Mouse (Mus musculus) C2C12 (cell line): ENCODE data around the gene Spag6. TPM values are rescaled to one million over a fixed set of nuclear protein-coding genes. Genes with fewer than 3 reads are reported as not detected.

Experiments used
- H3K27me3 ChIP-seq: one replicate; pipeline ENCODE4 v1.6.1; 2011; ENCODE audit not compliant: control insufficient read depth, insufficient read depth, insufficient read length
- H3K36me3 ChIP-seq: one replicate; pipeline ENCODE4 v1.6.1; 2011; ENCODE audit not compliant: control insufficient read depth, insufficient read depth
- H3K4me3 ChIP-seq: one replicate; pipeline ENCODE4 v1.5.1; 2011; ENCODE audit warnings: mild to moderate bottlenecking, control low read depth; ENCODE audit not compliant: poor library complexity, insufficient read depth, severe bottlenecking
- H3K79me2 ChIP-seq: one replicate; pipeline ENCODE4 v1.6.1; 2011; ENCODE audit not compliant: control insufficient read depth, insufficient read depth
- H3K79me3 ChIP-seq: one replicate; pipeline ENCODE4 v1.6.1; 2011; ENCODE audit warnings: low read depth, control low read depth
- H3ac ChIP-seq: one replicate; pipeline ENCODE3; 2011; ENCODE audit warnings: low read depth; ENCODE audit not compliant: control insufficient read depth, insufficient read length
- CEBPB ChIP-seq: IDR thresholded peaks from one replicate; pipeline ENCODE4 v1.6.1; 2011; ENCODE audit warnings: low read depth, mild to moderate bottlenecking, control low read depth, moderate library complexity
- CTCF ChIP-seq: IDR thresholded peaks from one replicate; pipeline ENCODE4 v1.5.1; 2011; ENCODE audit not compliant: control insufficient read depth, insufficient read depth, insufficient read length
- FOSL1 ChIP-seq: IDR thresholded peaks from one replicate; pipeline ENCODE4 v1.8.0; 2011; ENCODE audit warnings: mild to moderate bottlenecking, low read length; ENCODE audit not compliant: poor library complexity, insufficient read depth, severe bottlenecking
- MAX ChIP-seq: IDR thresholded peaks from one replicate; pipeline ENCODE4 v1.6.1; 2011; ENCODE audit warnings: mild to moderate bottlenecking, control low read depth
- MYOD1 ChIP-seq: IDR thresholded peaks from one replicate; pipeline ENCODE4 v1.6.1; 2011; ENCODE audit warnings: low read depth; ENCODE audit not compliant: control insufficient read depth, insufficient read length
- MYOG ChIP-seq: IDR thresholded peaks from one replicate; pipeline ENCODE4 v1.6.1; 2011; ENCODE audit not compliant: control insufficient read depth, insufficient read length; ENCODE audit errors: extremely low read depth
- USF1 ChIP-seq: IDR thresholded peaks from one replicate; pipeline ENCODE4 v1.6.1; 2011; ENCODE audit warnings: low read depth, mild to moderate bottlenecking, control low read depth, moderate library complexity
- polyA plus RNA-seq: library from polyadenylated mRNA; unstranded; fragments of >200 nt; fragmentation: generic; extraction: Trizol; gene quantifications from one replicate; pipeline ENCODE4 v1.2.1, GENCODE M21; 2012; ENCODE audit warnings: missing spikeins

Gene Spag6
- polyA plus RNA-seq, 1 experiment = 0.14 TPM

- Histone ChIP-seq H3K4me3 (peak overlapping the region; percentile 23), H3ac (no peak overlapping the region), H3K36me3 (peaks cover 21% of the 10 kb centered on the region), H3K27me3 (no peaks in the 10 kb centered on the region), H3K79me2 (no peaks in the 10 kb centered on the region), H3K79me3 (no peaks in the 10 kb centered on the region)
- TF ChIP-seq MYOD1 (no peak), CTCF (no peak), MAX (no peak), MYOG (no peak), USF1 (no peak), FOSL1 (no peak), CEBPB (no peak)
Observed at GRCm38 (mm10) chr2:18689064-18689921, 4.5 kb upstream of the Spag6 start.

GRCm38 (mm10) chr2:18690055-18690691 is 3.7 kb upstream of the Spag6 start:
- Histone ChIP-seq H3K79me2 (no peaks in the 10 kb centered on the region), H3K27me3 (no peaks in the 10 kb centered on the region), H3ac (peak overlapping the region; percentile 70), H3K79me3 (no peaks in the 10 kb centered on the region), H3K4me3 (peak overlapping the region; percentile 23), H3K36me3 (peaks cover 14% of the 10 kb centered on the region)
- TF ChIP-seq MYOG (no peak), CEBPB (no peak), CTCF (no peak), USF1 (no peak), MYOD1 (no peak), MAX (peak; percentile 40), FOSL1 (no peak)

- Histone ChIP-seq H3K36me3 (peaks cover 10% of the 10 kb centered on the region), H3K27me3 (no peaks in the 10 kb centered on the region)
Observed at GRCm38 (mm10) chr2:18690756-18691155, 3.1 kb upstream of the Spag6 start.

GRCm38 (mm10) chr2:18692031-18692430 is 1.8 kb upstream of the Spag6 start:
- Histone ChIP-seq H3K79me2 (no peaks in the 10 kb centered on the region), H3K36me3 (no peaks in the 10 kb centered on the region), H3K27me3 (no peaks in the 10 kb centered on the region)

More at GRCm38 (mm10) chr2:18690756-18691155, 3.1 kb upstream of the Spag6 start:
- Histone ChIP-seq H3ac (no peak overlapping the region), H3K79me3 (no peaks in the 10 kb centered on the region), H3K79me2 (no peaks in the 10 kb centered on the region), H3K4me3 (no peak overlapping the region)
- TF ChIP-seq CTCF = no peak
- TF ChIP-seq USF1 = no peak

GRCm38 (mm10) chr2:18692548-18692947 is 1.3 kb upstream of the Spag6 start:
- H3K79me3 ChIP-seq = no peaks in the 10 kb centered on the region
- H3K36me3 ChIP-seq = no peaks in the 10 kb centered on the region
- H3K79me2 ChIP-seq = no peaks in the 10 kb centered on the region
- no peaks in the 10 kb centered on the region for H3K27me3 ChIP-seq
- no peak overlapping the region for H3ac ChIP-seq
- no peak overlapping the region for H3K4me3 ChIP-seq
- TF ChIP-seq MYOG (no peak), MAX (no peak), USF1 (no peak), MYOD1 (no peak), FOSL1 (no peak), CEBPB (no peak), CTCF (no peak)

More at GRCm38 (mm10) chr2:18692031-18692430, 1.8 kb upstream of the Spag6 start:
- no peaks in the 10 kb centered on the region for H3K79me3 ChIP-seq
- no peak overlapping the region for H3K4me3 ChIP-seq
- TF ChIP-seq MYOD1 (no peak), FOSL1 (no peak), MAX (no peak), CTCF (no peak), USF1 (no peak), CEBPB (no peak), MYOG (no peak)
- H3ac ChIP-seq = no peak overlapping the region

GRCm38 (mm10) chr2:18693491-18693870 is 351 bp upstream of the Spag6 start:
- Histone ChIP-seq H3K79me2 (no peaks in the 10 kb centered on the region), H3K36me3 (no peaks in the 10 kb centered on the region), H3K27me3 (no peaks in the 10 kb centered on the region), H3K4me3 (peak overlapping the region; percentile 50), H3K79me3 (no peaks in the 10 kb centered on the region), H3ac (no peak overlapping the region)
- TF ChIP-seq CEBPB (no peak), MYOG (no peak), USF1 (no peak), MYOD1 (no peak), FOSL1 (no peak), MAX (no peak), CTCF (no peak)
